Mouse (Mus musculus) hindbrain, embryonic 14.5 days (tissue): ENCODE measurements at regions not wholly inside any gene's neighbourhood (a gene's known extent, or its start where the extent isn't known, plus 50 kb on each side); places are given as distances from the start of the nearest gene placed in this dataset.

Source experiments
- ATAC-seq: fragments of 200-750 bp; cut with Nextera tagmentation; 2 replicates; pipeline ENCODE4 v1.8.0; 2017; ENCODE audit warnings: moderate number of reproducible peaks, mild to moderate bottlenecking, moderate TSS enrichment, moderate library complexity; ENCODE audit not compliant: low FRiP score
- DNase-seq: peaks from one replicate; pipeline ENCODE4 v3.0.0-alpha.2; 2015; ENCODE audit warnings: low spot score
- H3K27ac ChIP-seq: fragments of 300-500 bp; sonication (generic); 2 replicates; pipeline ENCODE4 v1.5.1; 2014; ENCODE audit warnings: mild to moderate bottlenecking, moderate library complexity
- H3K27me3 ChIP-seq: fragments of 300-500 bp; sonication (generic); 2 replicates; pipeline ENCODE4 v1.6.1; 2014; ENCODE audit warnings: mild to moderate bottlenecking, low read length, mixed read lengths; ENCODE audit not compliant: control insufficient read depth, insufficient read depth
- H3K36me3 ChIP-seq: fragments of 300-500 bp; sonication (generic); replicated peaks from 2 replicates; pipeline ENCODE4 v1.6.1; 2014; ENCODE audit not compliant: control insufficient read depth, insufficient read depth
- H3K4me1 ChIP-seq: fragments of 300-500 bp; sonication (generic); replicated peaks from 2 replicates; pipeline ENCODE4 v1.6.1; 2014; ENCODE audit warnings: antibody characterized with exemption, low read length, mixed read lengths; ENCODE audit not compliant: control insufficient read depth, insufficient read depth
- H3K4me2 ChIP-seq: fragments of 300-500 bp; sonication (generic); replicated peaks from 2 replicates; pipeline ENCODE4 v1.6.1; 2014; ENCODE audit warnings: mild to moderate bottlenecking, moderate library complexity
- H3K4me3 ChIP-seq: fragments of 300-500 bp; sonication (generic); replicated peaks from 2 replicates; pipeline ENCODE4 v1.5.1; 2014; ENCODE audit warnings: mild to moderate bottlenecking, low read length
- H3K9ac ChIP-seq: fragments of 300-500 bp; sonication (generic); 2 replicates; pipeline ENCODE4 v1.6.1; 2014
- H3K9me3 ChIP-seq: fragments of 300-500 bp; sonication (generic); 2 replicates; pipeline ENCODE4 v1.6.1; 2016; ENCODE audit warnings: low read length; ENCODE audit not compliant: control insufficient read depth
- WGBS: fragments of 180-500 bp; shearing (Covaris S2); extraction: QIAGEN DNeasy Blood & Tissue Kit; methylation state at CpG from one replicate; pipeline ENCODE4 v1.1.7; 2014; 5-methylcytosine and 5-hydroxymethylcytosine counted together

GRCm38 (mm10) chr12:26244701-26245100 lies 170.4 kb downstream of the Rnf144a start:
- Histone ChIP-seq H3K4me3 (no peak overlapping the region), H3K36me3 (no peaks in the 10 kb centered on the region), H3K27ac (no peak overlapping the region), H3K4me1 (no peaks in the 10 kb centered on the region), H3K9me3 (no peaks in the 10 kb centered on the region), H3K9ac (no peak overlapping the region), H3K27me3 (no peaks in the 10 kb centered on the region), H3K4me2 (no peak overlapping the region)
- ATAC-seq (no peak), DNase-seq (no peak)
- 79% methylated on average over 6 of the region's 6 CpGs for WGBS

GRCm38 (mm10) chr12:26227557-26228020 lies 187.5 kb downstream of the Rnf144a start:
- ATAC-seq: no peak
- Histone ChIP-seq H3K27ac (peak overlapping the region; percentile 71), H3K9me3 (no peaks in the 10 kb centered on the region), H3K4me2 (no peak overlapping the region), H3K4me1 (peaks cover 10% of the 10 kb centered on the region; the same call in 1 of the 2 replicates), H3K27me3 (no peaks in the 10 kb centered on the region), H3K4me3 (no peak overlapping the region), H3K36me3 (no peaks in the 10 kb centered on the region), H3K9ac (no peak overlapping the region)
- DNase-seq: peak; percentile 60
- WGBS: 30% methylated on average over 15 of the region's 15 CpGs

GRCm38 (mm10) chr12:26226363-26226762 lies 188.7 kb downstream of the Rnf144a start:
- Histone ChIP-seq H3K27me3 (no peaks in the 10 kb centered on the region), H3K9ac (no peak overlapping the region), H3K9me3 (no peaks in the 10 kb centered on the region), H3K4me3 (no peak overlapping the region), H3K36me3 (no peaks in the 10 kb centered on the region), H3K27ac (no peak overlapping the region), H3K4me2 (no peak overlapping the region), H3K4me1 (peaks cover 10% of the 10 kb centered on the region; the same call in 1 of the 2 replicates)
- peak; percentile 83 for DNase-seq
- WGBS: 11% methylated on average over 2 of the region's 2 CpGs
- ATAC-seq: no peak

GRCm38 (mm10) chr12:26212447-26212846 lies 202.6 kb downstream of the Rnf144a start:
- Histone ChIP-seq H3K4me1 (0 out of 2 replicates have a peak, but pooled peaks cover 4% of the 10 kb centered on the region), H3K27ac (no peak overlapping the region), H3K9ac (no peak overlapping the region), H3K27me3 (no peaks in the 10 kb centered on the region), H3K4me3 (no peak overlapping the region), H3K36me3 (no peaks in the 10 kb centered on the region), H3K9me3 (no peaks in the 10 kb centered on the region), H3K4me2 (no peak overlapping the region)
- WGBS: 87% methylated on average over 1 of the region's 1 CpGs
- ATAC-seq: no peak
- no peak for DNase-seq

GRCm38 (mm10) chr12:26211423-26211822 lies 203.6 kb downstream of the Rnf144a start:
- H3K9me3 ChIP-seq: no peaks in the 10 kb centered on the region
- 64% methylated on average over 10 of the region's 10 CpGs for WGBS
- no peak overlapping the region for H3K4me3 ChIP-seq
- H3K9ac ChIP-seq: no peak overlapping the region
- H3K36me3 ChIP-seq: no peaks in the 10 kb centered on the region
- DNase-seq (no peak), ATAC-seq (no peak)
- no peaks in the 10 kb centered on the region for H3K27me3 ChIP-seq
- 0 out of 2 replicates have a peak, but pooled peaks cover 4% of the 10 kb centered on the region for H3K4me1 ChIP-seq
- no peak overlapping the region for H3K4me2 ChIP-seq
- H3K27ac ChIP-seq: no peak overlapping the region

GRCm38 (mm10) chr12:26206751-26207150 lies 208.3 kb downstream of the Rnf144a start:
- Histone ChIP-seq H3K9me3 (no peaks in the 10 kb centered on the region), H3K27ac (no peak overlapping the region), H3K4me1 (0 out of 2 replicates have a peak, but pooled peaks cover 3% of the 10 kb centered on the region), H3K27me3 (no peaks in the 10 kb centered on the region), H3K9ac (no peak overlapping the region), H3K36me3 (no peaks in the 10 kb centered on the region), H3K4me3 (no peak overlapping the region), H3K4me2 (no peak overlapping the region)
- WGBS: 68% methylated on average over 4 of the region's 4 CpGs
- DNase-seq (no peak), ATAC-seq (no peak)

- Histone ChIP-seq H3K9ac (no peak overlapping the region), H3K4me3 (no peak overlapping the region), H3K4me1 (no peaks in the 10 kb centered on the region), H3K4me2 (no peak overlapping the region), H3K27me3 (no peaks in the 10 kb centered on the region), H3K9me3 (no peaks in the 10 kb centered on the region), H3K27ac (no peak overlapping the region), H3K36me3 (no peaks in the 10 kb centered on the region)
- WGBS: 87% methylated on average over 8 of the region's 8 CpGs
- DNase-seq: no peak
- no peak for ATAC-seq
These were observed 209.0 kb downstream of the Rnf144a start for GRCm38 (mm10) chr12:26206036-26206435.

- Histone ChIP-seq H3K9me3 (no peaks in the 10 kb centered on the region), H3K4me3 (no peak overlapping the region), H3K9ac (no peak overlapping the region), H3K27me3 (no peaks in the 10 kb centered on the region), H3K27ac (peak overlapping the region; percentile 46; the same call in 1 of the 2 replicates), H3K4me2 (no peak overlapping the region), H3K36me3 (no peaks in the 10 kb centered on the region), H3K4me1 (peaks cover 11% of the 10 kb centered on the region)
- WGBS: 30% methylated on average over 4 of the region's 4 CpGs
- ATAC-seq: no peak
- no peak for DNase-seq
These were observed 223.0 kb downstream of the Rnf144a start for GRCm38 (mm10) chr12:26191982-26192576.

GRCm38 (mm10) chr12:26191268-26191981 lies 223.6 kb downstream of the Rnf144a start:
- ATAC-seq: peak; percentile 86
- Histone ChIP-seq H3K27ac (peak overlapping the region; percentile 73), H3K36me3 (no peaks in the 10 kb centered on the region), H3K27me3 (no peaks in the 10 kb centered on the region), H3K9ac (no peak overlapping the region), H3K4me2 (no peak overlapping the region), H3K4me1 (peaks cover 11% of the 10 kb centered on the region), H3K9me3 (no peaks in the 10 kb centered on the region), H3K4me3 (no peak overlapping the region)
- WGBS: 21% methylated on average over 15 of the region's 15 CpGs
- peak; percentile 58 for DNase-seq
